Mouse (Mus musculus) testis, adult 2 months (tissue): ENCODE results near the gene Krt42.

Experiments
- CTCF ChIP-seq: fragments of 200-500 bp; IDR thresholded peaks from 2 replicates; pipeline ENCODE4 v1.5.1; 2012; ENCODE audit warnings: low read depth, mild to moderate bottlenecking, inconsistent platforms, low read length, moderate library complexity; ENCODE audit not compliant: control insufficient read depth, insufficient read depth, insufficient replicate concordance
- POLR2A ChIP-seq: fragments of 200-500 bp; IDR thresholded peaks from 2 replicates; pipeline ENCODE4 v1.6.1; 2012; ENCODE audit warnings: low read depth, mild to moderate bottlenecking, inconsistent platforms, low read length, moderate library complexity; ENCODE audit not compliant: control insufficient read depth

GRCm38 (mm10) chr11:100255514-100255913 is 14.2 kb downstream of the Krt42 start:
- no peak for TF ChIP-seq CTCF
- TF ChIP-seq POLR2A: no peak
